Mouse (Mus musculus) layer of hippocampus, postnatal 36 days (tissue): ENCODE measurements around the gene Stfa1. TPM values are rescaled to one million over a fixed set of nuclear protein-coding genes. Genes with fewer than 3 reads are reported as not detected.
"Not testable (repeated sequence)": the region's sequence is repeated elsewhere in the genome, so short reads cannot be mapped to it uniquely, and the experiment has no call there.

Experiments used
- DNase-seq, 2 experiments: peaks; one replicate each; pipeline ENCODE4 v3.0.0; 2022
- total RNA-seq, 2 experiments: library from RNA; stranded (reverse); gene quantifications; 2 replicates each; pipeline ENCODE4 v1.2.3; 2021

The Stfa1 gene
- total RNA-seq, result not detected

GRCm38 (mm10) chr16:36276796-36277195 lies at the start of gene Stfa1:
TSS of gene Stfa1 (plus strand) at chr16:36276951.
- not testable (repeated sequence) for DNase-seq

- DNase-seq, result not testable (repeated sequence)
These were observed 16.2 kb upstream of the Stfa1 start for GRCm38 (mm10) chr16:36260585-36260984.

GRCm38 (mm10) chr16:36289140-36289539 lies 12.4 kb downstream of the Stfa1 start:
- DNase-seq, result no peak

- no peak for DNase-seq
These were observed 30.9 kb downstream of the Stfa1 start for GRCm38 (mm10) chr16:36307631-36308030.

- not testable (repeated sequence) for DNase-seq
These were observed 39.4 kb downstream of the Stfa1 start for GRCm38 (mm10) chr16:36316111-36316510.

- DNase-seq, result no peak
These were observed 42.5 kb downstream of the Stfa1 start for GRCm38 (mm10) chr16:36319286-36319685.

- no peak for DNase-seq
These were observed 57.5 kb downstream of the Stfa1 start, which contains the start of gene BC117090 for GRCm38 (mm10) chr16:36334232-36334631. TSS of gene BC117090 (minus strand) at chr16:36334332.

Other genes starting within 250 kb of the Stfa1 start
- 1 to 10 TPM; 5.4 to 5.8 TPM for gene Wdr5b, start 235.8 kb upstream of the Stfa1 start, total RNA-seq
- 10 to 100 TPM; 81.1 to 82.7 TPM for gene Fam162a, start 205.4 kb upstream of the Stfa1 start, total RNA-seq
- gene Ccdc58, start 205.3 kb upstream of the Stfa1 start, total RNA-seq, result 10 to 100 TPM; 21.3 to 23.9 TPM
- not detected for gene Csta1, start 145.7 kb upstream of the Stfa1 start, total RNA-seq
- not detected for gene Stfa2l1, start 120.1 kb upstream of the Stfa1 start, total RNA-seq
- gene Gm5483, start 92.7 kb upstream of the Stfa1 start, total RNA-seq, result not detected
- not detected for gene Gm5416, start 66.5 kb upstream of the Stfa1 start, total RNA-seq
- not detected for gene 2010005H15Rik, start 55.5 kb upstream of the Stfa1 start, total RNA-seq
- gene BC117090, start 57.4 kb downstream of the Stfa1 start, total RNA-seq, result not detected
- gene BC100530, start 90.8 kb downstream of the Stfa1 start, total RNA-seq, result not detected
- gene Stfa2, start 131.5 kb downstream of the Stfa1 start, total RNA-seq, result not detected
- not detected for gene Stfa3, start 178.4 kb downstream of the Stfa1 start, total RNA-seq